Mouse (Mus musculus) spleen, adult 18-20 months (tissue): ENCODE results near the gene D17H6S53E.

ENCODE experiments used
- DNase-seq, 2 experiments: peaks; one replicate each; pipeline ENCODE4 v3.0.0; 2022; ENCODE audit warnings: mixed read lengths in 2 of 2

The D17H6S53E gene

DNA sequence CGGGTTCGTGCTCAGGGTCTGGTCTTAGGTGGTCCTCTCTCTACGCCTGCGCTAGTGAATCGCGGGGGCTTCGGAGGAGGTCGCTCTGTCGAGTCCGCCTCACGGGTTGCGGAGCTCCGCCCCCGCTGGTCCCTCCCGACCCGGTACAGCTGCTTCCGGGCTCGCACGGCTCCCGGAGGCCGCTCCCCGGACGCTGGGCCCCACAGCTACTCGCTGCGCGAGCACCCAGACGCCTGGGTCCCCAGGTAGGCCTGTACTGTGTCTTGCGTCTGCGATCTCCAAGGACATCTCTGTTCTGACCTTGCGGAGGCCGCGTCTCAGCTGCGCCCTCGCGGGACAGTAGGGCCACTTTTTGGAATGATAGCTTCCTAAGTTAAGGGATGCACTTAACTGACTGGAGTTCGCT, at the start of gene D17H6S53E:
TSS of gene D17H6S53E (plus strand) at position 168 of the 406 bp plus-strand sequence.
- DNase-seq, result peak; percentile 66 to 76

- no peak for DNase-seq
Measured at GRCm38 (mm10) chr17:35076507-35077176, 49.5 kb upstream of the D17H6S53E start, which contains the start of gene Ly6g6e. Gene Ly6g6e (plus strand): TSS chr17:35076902.

GRCm38 (mm10) chr17:35077285-35077684, 48.9 kb upstream of the D17H6S53E start:
- no peak for DNase-seq

- DNase-seq, result peak in 1 of 2 experiments; percentile 32
Measured at GRCm38 (mm10) chr17:35077786-35078233, 48.4 kb upstream of the D17H6S53E start, which contains the start of gene Ly6g6d. Gene Ly6g6d (minus strand): TSS chr17:35078065.

DNA sequence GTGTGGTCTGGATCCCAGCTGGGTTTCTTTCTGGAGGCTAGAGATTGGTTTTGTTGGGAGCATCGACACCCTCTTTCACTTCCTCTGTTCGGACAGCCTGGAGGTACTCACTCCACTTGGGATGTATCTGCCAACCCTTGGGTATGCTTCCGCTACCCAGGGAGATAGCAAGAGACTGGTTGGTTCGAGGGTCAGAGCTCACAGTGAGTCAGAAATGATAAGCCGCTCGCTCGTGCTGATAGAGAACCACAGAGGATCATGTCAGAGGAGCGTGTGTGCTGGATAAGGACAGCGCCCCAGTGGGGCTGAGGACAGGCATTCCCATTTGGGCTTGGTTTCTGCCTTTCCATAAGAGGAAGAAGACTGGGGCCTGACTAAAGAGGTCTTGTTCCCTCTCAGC, 46.4 kb upstream of the D17H6S53E start:
- DNase-seq, result no peak

DNA sequence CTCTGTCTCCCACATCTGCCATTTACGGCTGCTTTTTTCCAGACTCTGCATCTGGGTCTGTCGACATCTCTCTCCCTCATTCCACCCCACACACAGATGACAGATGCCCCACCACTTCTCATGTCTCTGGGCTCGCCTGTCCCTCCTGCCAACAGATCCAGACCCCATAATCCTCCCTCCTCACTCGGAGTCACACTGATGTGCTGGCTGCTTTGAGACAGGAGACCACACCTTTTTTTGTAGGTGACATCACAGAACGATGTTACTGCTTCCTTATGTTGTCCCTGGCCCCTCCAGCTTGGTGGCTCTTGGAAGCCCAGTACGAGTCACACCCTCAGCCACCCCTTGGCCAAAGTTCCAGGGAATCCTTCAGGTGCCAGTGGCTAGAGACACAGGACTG, 45.9 kb upstream of the D17H6S53E start:
- no peak for DNase-seq

GRCm38 (mm10) chr17:35080710-35081109, 45.5 kb upstream of the D17H6S53E start:
- DNase-seq, result no peak

DNA sequence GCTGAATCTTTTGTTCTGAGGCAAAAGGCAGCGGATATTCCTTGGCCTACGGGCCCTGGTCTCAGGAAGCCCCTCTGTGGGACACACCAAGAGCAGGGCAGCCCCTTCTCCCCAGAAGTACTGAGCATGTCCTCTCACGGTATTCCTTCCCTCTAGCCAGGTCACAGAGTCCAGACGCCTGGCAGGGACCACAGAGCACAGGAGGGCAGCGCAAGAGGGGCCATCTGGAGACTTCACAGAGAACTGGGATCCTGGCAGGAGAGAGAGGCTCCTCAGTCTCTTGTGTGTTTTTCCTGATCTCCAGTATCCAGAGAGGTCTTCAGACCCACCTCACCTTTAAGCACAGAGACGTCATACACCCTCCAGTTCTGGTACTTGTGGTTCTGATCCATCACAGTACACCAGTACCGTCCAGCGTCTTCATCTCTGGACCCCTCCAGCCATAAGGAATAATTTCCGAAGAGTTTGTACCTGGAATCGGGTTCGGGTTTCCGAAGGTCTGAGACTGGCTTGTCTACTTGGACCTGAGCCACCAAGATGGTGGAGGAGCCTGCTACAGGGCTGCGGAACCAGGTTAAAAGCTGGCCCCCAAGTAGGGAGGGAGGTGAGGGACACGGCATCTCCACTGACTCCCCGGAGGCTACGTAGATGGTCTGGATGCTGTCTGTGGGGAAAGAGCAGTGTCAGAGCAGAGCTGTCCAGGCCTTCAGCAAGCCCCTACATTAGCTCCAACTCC, 43.2 kb upstream of the D17H6S53E start:
- DNase-seq, result no peak

- no peak for DNase-seq
Measured at GRCm38 (mm10) chr17:35083929-35084497, 42.2 kb upstream of the D17H6S53E start.

DNA sequence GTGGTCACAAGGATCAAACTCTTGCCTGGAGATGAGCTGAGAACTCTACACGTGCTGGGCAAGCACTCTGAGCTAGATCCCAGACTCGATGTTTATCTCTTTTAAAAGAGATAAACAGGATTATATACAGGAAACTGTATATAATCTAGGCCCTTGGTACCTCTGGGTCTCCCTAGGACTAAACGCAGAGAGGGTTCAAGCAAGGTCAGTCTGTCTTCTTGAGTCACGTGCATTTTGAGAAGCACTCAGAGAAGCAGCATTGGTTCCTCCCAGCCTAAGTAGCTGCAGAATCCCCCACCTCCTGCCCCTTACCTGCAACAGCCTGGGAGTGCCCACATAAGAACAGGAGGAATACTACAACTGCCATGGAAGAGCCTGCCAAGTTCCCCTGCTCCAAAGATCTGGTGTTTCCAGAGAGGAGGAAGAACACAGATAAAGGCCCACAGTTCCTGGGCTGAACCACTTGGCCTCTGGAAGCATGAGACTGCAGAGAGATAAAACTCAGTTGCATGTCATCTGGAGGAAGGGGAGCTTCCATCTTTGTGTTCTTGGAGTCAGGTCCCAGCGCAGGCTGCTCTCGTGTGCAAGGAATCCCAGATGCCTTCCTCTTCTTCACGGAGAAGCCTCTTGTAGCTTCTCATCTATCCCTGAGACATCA, 40.8 kb upstream of the D17H6S53E start, which contains the start of gene Ly6g6f:
TSS of gene Ly6g6f (minus strand) at position 403 of the 658 bp plus-strand sequence.
- no peak for DNase-seq

DNA sequence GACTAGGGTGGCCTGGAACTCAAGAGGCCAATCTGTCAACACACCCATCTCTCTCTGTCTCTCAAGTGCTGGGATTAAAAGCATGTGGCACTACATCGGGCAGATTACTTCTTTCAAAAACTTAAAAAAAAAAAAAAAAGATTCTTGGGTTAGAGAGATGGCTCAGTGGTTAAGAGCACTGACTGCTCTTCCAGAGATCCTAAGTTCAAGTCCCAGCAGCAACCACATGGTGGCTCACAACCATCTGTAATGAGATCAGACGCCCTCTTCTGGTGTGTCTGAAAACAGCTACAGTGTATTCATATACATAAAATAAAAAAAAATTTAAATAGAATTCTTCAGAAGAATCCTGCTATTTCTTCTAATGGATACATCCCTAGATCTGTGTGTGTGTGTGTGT, 38.0 kb upstream of the D17H6S53E start:
- no peak for DNase-seq

DNA sequence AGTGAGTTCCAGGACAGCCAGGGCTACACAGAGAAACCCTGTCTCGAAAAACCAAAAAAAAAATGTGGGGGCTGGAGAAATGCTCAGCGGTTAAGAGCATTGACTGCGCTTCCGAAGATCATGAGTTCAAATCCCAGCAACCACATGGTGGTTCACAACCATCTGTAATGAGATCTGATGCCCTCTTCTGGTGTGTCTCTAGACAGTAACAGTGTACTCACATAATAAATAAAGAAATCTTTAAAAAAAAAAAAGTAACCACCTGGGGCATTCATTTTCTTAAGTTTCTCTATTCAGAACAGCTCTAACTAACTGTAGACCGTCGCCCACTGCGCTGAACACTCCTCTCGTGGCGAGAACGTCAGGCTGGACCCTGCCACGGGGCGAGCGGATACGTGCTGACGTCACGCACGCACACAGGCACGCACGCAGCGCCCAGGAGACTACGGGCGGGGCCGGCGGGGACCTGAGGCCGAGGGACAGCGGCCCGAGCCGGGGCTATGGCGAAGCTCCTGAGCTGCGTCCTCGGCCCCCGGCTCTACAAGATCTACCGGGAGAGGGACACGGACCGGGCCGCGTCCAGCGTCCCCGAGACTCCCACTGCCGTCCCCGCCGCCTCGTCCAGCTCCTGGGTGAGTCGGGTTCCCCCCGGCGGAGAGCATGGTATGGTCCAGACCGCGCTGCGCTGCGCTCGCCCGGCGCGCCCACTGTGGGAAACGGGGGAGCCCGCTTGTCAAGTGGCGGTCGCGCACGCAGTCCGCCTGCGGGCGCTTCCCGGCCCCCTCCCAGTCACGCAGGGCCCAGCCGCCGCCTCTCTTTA, 37.1 kb upstream of the D17H6S53E start, which contains the start of gene Abhd16a:
TSS of gene Abhd16a (plus strand) at position 439 of the 820 bp plus-strand sequence.
- DNase-seq, result peak; percentile 88 to 92

GRCm38 (mm10) chr17:35090166-35090932, 35.8 kb upstream of the D17H6S53E start:
- no peak for DNase-seq

GRCm38 (mm10) chr17:35092403-35093198, 33.6 kb upstream of the D17H6S53E start:
- no peak for DNase-seq

DNA sequence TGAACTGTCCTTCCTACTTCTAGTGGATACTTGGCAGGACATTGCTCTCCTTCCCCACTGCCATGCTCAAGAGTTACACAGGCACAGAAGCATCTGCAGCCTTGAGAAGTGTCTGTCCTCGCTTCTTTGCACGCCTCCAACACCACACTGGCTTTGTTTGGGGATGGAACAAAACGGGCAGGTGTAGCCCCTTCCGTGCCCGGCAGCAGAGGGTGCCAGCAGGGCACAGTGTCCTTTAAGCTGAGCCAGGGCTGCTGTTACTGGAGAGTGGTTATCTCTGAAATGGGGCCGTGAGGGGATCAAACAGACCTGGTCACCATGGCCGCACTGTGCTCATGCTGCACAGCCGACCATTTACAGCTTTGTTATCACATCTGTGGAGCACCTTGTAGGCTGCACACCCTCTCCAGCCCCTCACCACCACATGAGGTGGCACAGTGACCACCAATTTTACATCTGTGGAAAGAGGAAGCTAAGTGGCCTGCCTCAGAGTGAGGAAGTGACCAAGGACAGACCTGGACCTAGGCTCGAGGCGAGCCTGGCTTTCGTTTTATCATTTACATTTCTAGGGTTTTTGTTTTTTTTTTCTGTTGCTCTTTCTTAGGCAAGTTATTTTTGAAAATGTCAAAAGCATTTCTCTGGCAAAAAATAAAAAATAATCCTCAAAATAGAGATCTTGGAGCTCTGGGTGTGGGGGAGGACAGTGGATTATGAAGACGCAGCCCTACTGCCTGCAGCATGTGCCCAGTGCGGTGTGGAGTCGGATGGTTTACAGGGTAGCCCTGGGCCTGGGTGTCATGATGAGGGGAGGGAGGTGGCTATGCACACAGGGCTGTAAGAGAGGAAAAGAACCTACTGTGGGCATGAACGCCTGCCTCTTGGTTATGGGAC, 31.5 kb upstream of the D17H6S53E start:
- DNase-seq, result no peak

DNA sequence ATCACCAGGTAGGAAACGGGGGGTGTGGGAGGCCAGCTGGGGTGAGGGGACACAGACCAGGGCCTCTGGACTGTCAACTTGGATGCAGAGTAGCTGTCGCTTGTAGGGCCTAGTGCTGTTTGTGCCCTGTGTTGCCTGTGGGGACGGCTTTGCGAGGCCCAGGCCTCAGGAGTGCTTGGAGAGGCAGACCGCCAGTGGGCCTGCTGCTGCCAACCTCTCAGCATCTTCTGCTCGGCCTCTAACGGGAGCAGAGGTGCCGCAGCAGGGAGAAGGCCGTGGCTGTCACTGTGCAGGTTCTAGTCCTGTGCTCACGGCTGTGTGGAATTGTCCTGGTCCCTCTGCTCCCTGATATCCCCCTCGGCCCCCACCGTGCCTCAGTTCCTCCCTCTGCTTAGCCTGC, 29.6 kb upstream of the D17H6S53E start:
- no peak for DNase-seq

GRCm38 (mm10) chr17:35097164-35097655, 29.0 kb upstream of the D17H6S53E start:
- no peak for DNase-seq

GRCm38 (mm10) chr17:35100196-35100765, 25.9 kb upstream of the D17H6S53E start:
- DNase-seq, result no peak

GRCm38 (mm10) chr17:35101161-35101560, 25.0 kb upstream of the D17H6S53E start:
- DNase-seq, result no peak
